Mouse (Mus musculus) midbrain, postnatal 0 days (tissue): ENCODE results near the gene Slc8a1. TPM values are rescaled to one million over a fixed set of nuclear protein-coding genes. Genes with fewer than 3 reads are reported as not detected.

Experiments used
- ATAC-seq: fragments of 200-750 bp; cut with Nextera tagmentation; 2 replicates; pipeline ENCODE4 v1.8.0; 2017; ENCODE audit warnings: moderate number of reproducible peaks, mild to moderate bottlenecking, moderate TSS enrichment, moderate library complexity; ENCODE audit not compliant: low FRiP score
- DNase-seq: peaks from one replicate; pipeline ENCODE4 v3.0.0-alpha.2; 2015; ENCODE audit warnings: low spot score
- H3K27ac ChIP-seq: fragments of 300-500 bp; sonication (generic); 2 replicates; pipeline ENCODE4 v1.5.1; 2014; ENCODE audit warnings: low read depth, mild to moderate bottlenecking, low read length, mixed read lengths
- H3K27me3 ChIP-seq: fragments of 300-500 bp; sonication (generic); 2 replicates; pipeline ENCODE4 v1.6.1; 2014; ENCODE audit warnings: low read length, control low read depth, mixed read lengths; ENCODE audit not compliant: insufficient read depth
- H3K36me3 ChIP-seq: fragments of 300-500 bp; sonication (generic); 2 replicates; pipeline ENCODE4 v1.6.1; 2014; ENCODE audit warnings: low read length, control low read depth, mixed read lengths; ENCODE audit not compliant: insufficient read depth
- H3K4me1 ChIP-seq: fragments of 300-500 bp; sonication (generic); 2 replicates; pipeline ENCODE4 v1.6.1; 2014; ENCODE audit warnings: mild to moderate bottlenecking, control low read depth, antibody characterized with exemption, low read length, mixed read lengths; ENCODE audit not compliant: insufficient read depth
- H3K4me2 ChIP-seq: fragments of 300-500 bp; sonication (generic); 2 replicates; pipeline ENCODE4 v1.6.1; 2014; ENCODE audit warnings: low read depth, mild to moderate bottlenecking, low read length, mixed read lengths; ENCODE audit not compliant: poor library complexity, severe bottlenecking
- H3K4me3 ChIP-seq: fragments of 300-500 bp; sonication (generic); 2 replicates; pipeline ENCODE4 v1.5.1; 2014; ENCODE audit warnings: low read depth, mild to moderate bottlenecking, low read length, moderate library complexity
- H3K9ac ChIP-seq: fragments of 300-500 bp; sonication (generic); replicated peaks from 2 replicates; pipeline ENCODE4 v1.6.1; 2014; ENCODE audit warnings: mild to moderate bottlenecking, low read length, moderate library complexity, mixed read lengths; ENCODE audit not compliant: poor library complexity, severe bottlenecking
- H3K9me3 ChIP-seq: fragments of 300-500 bp; sonication (generic); 2 replicates; pipeline ENCODE4 v1.6.1; 2016; ENCODE audit warnings: low read length, control low read depth
- CTCF ChIP-seq: IDR thresholded peaks from 2 replicates; pipeline ENCODE4 v1.5.1; 2016; ENCODE audit warnings: antibody characterized with exemption, mild to moderate bottlenecking
- WGBS: fragments of 180-500 bp; shearing (Covaris S2); extraction: QIAGEN DNeasy Blood & Tissue Kit; methylation state at CpG from one replicate; pipeline ENCODE4 v1.1.7; 2014; 5-methylcytosine and 5-hydroxymethylcytosine counted together
- polyA plus RNA-seq: library from polyadenylated mRNA; unstranded; fragments of >200 nt; fragmentation: Nextera tagmentation; extraction: Ambion mirVana; gene quantifications from 2 replicates; pipeline ENCODE4 v1.2.1, GENCODE M21; 2015
- total RNA-seq: library from RNA; depleted of rRNA; stranded (reverse); fragments of >200 nt; gene quantifications from 2 replicates; pipeline ENCODE4 v1.2.3, GENCODE M21; 2014

The Slc8a1 gene
- total and polyA plus RNA-seq, 2 experiments from 2014 or later, result 17.9 to 123 TPM

GRCm38 (mm10) chr17:81496616-81497015 is 241.6 kb downstream of the Slc8a1 start:
- H3K27ac ChIP-seq, result no peak overlapping the region
- H3K9me3 ChIP-seq, result no peaks in the 10 kb centered on the region
- ATAC-seq (no peak), DNase-seq (no peak)
- 68% methylated on average over 1 of the region's 1 CpGs for WGBS
- TF ChIP-seq CTCF, result no peak
- no peak overlapping the region for H3K4me3 ChIP-seq
- H3K9ac ChIP-seq, result no peak overlapping the region
- no peaks in the 10 kb centered on the region; the same call in 1 of the 2 replicates for H3K4me1 ChIP-seq
- no peak overlapping the region for H3K4me2 ChIP-seq
- H3K36me3 ChIP-seq, result no peaks in the 10 kb centered on the region
- no peaks in the 10 kb centered on the region for H3K27me3 ChIP-seq

DNA sequence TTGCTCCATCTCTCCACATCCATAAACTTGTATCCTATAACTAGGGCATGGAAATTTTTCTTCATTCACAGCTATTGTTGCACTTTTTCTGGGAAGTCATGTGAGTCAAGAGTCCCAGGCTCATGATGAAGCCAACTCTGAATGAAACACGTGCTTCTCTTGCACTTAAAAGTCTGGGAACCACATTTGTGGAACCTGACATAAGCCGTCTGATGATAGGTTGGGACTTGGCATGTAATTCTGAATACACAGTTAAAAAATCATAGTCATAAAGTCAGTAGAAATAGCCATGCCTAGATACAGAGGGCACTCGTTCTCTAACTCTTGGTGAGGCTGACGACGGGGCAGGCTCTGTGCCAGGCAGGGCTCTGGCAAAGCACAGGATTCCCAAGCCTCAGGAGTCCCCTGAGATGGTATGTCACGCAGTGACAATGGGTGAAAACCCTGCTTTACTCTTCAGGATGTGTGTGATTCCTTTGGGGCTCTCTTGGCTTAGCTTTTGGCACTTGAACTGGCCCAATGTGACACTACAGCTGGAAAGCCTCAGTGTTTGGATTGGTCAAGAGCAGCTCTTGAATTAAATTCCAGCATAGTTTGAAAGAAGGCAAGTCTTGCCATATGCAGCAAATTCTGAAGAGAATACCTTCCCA is 245.8 kb downstream of the Slc8a1 start:
- Histone ChIP-seq H3K4me1 (no peaks in the 10 kb centered on the region), H3K27ac (no peak overlapping the region), H3K27me3 (no peaks in the 10 kb centered on the region), H3K9me3 (no peaks in the 10 kb centered on the region), H3K4me3 (no peak overlapping the region), H3K36me3 (no peaks in the 10 kb centered on the region), H3K4me2 (no peak overlapping the region), H3K9ac (no peak overlapping the region)
- no peak for TF ChIP-seq CTCF
- ATAC-seq (no peak), DNase-seq (peak; percentile 22)
- WGBS, result 85% methylated on average over 6 of the region's 6 CpGs

- Histone ChIP-seq H3K4me3 (no peak overlapping the region), H3K9ac (no peak overlapping the region), H3K4me2 (no peak overlapping the region), H3K36me3 (no peaks in the 10 kb centered on the region), H3K9me3 (no peaks in the 10 kb centered on the region), H3K27ac (no peak overlapping the region), H3K27me3 (no peaks in the 10 kb centered on the region), H3K4me1 (no peaks in the 10 kb centered on the region)
- DNase-seq, result peak; percentile 72
- 80% methylated on average over 1 of the region's 1 CpGs for WGBS
- TF ChIP-seq CTCF, result no peak
- no peak for ATAC-seq
Observed at GRCm38 (mm10) chr17:81486388-81486787, 251.8 kb downstream of the Slc8a1 start.

DNA sequence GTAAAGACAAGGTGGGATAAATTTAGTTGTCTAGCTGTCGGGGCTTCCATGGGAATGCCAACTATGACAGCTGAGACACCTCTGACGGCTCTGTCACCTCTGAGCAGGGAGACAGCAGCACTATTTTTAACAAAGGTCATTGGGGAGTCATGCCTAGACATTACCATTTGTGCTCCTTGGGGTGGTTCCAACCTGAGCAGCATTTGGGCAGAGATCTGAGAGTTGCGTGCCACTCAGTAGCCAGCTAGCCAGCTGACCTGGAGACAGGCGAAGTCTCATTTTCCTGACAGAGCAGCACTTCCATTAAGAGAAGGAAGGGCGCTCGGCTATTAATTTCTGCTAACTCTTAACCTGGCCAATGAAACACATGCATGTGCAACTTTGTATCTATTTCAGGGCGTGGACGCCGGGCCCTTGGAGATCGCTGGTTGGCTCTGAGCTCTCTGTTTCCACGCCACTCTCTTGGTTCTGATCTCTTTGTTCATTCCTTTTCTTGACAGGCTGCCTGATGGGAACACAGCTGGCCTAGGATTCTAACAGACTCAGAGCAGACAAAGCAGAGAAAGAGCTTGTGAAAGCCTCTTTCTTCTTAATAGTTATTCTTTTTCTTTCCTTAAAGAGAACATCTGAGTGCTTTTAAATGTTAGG is 256.2 kb downstream of the Slc8a1 start:
- ATAC-seq, result peak; percentile 50; the same call in 1 of the 2 replicates
- 45% methylated on average over 11 of the region's 11 CpGs for WGBS
- DNase-seq, result peak; percentile 58
- Histone ChIP-seq H3K9me3 (no peaks in the 10 kb centered on the region), H3K4me2 (no peak overlapping the region), H3K27me3 (no peaks in the 10 kb centered on the region), H3K36me3 (no peaks in the 10 kb centered on the region), H3K4me3 (no peak overlapping the region), H3K9ac (no peak overlapping the region), H3K27ac (no peak overlapping the region), H3K4me1 (0 out of 2 replicates have a peak, but pooled peaks cover 6% of the 10 kb centered on the region)
- TF ChIP-seq CTCF, result no peak

DNA sequence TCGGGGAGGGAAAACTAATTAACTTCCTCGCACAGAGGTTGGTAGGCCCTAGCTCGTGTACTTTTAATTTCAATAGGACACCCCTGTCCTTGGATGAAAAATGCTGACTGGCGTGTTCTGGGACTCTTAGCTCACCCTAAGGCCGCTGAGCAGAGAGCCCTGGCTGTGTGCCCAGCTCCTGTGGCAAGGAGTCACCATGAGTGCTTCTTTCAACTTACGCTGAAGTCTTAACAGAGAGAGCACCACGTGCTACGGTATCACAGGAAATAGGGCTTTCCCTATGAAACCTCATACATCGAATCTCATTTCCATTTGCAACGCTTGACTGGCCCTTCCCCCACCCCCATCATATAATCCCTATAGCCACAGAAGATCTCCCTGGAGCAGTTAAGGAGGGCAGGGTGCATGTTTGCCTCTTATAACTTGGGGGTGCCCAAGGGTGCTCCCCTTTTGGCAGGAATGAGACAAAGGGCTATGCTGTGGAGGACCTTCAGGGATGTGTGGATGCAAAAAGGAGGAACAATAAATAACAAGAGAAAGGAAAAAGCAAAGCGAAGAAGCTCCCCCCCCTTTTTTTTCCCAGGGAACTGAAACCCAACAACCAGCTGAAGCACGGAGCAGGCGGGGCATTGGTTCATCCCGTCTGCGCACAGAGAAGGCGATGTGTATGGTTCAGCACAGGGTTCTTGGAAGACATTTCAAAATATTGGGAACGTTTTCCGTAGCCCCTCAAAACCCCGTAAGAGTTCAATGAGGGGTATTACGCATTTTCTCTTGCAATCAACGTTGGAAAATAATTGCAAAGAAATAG is 257.6 kb downstream of the Slc8a1 start:
- no peak overlapping the region for H3K27ac ChIP-seq
- peak overlapping the region; percentile 20 for H3K4me2 ChIP-seq
- WGBS, result 48% methylated on average over 21 of the region's 21 CpGs
- H3K36me3 ChIP-seq, result no peaks in the 10 kb centered on the region
- DNase-seq (peak; percentile 62), ATAC-seq (peak; percentile 76)
- H3K4me1 ChIP-seq, result 0 out of 2 replicates have a peak, but pooled peaks cover 6% of the 10 kb centered on the region
- H3K9me3 ChIP-seq, result no peaks in the 10 kb centered on the region
- no peak overlapping the region for H3K9ac ChIP-seq
- no peak for TF ChIP-seq CTCF
- H3K27me3 ChIP-seq, result no peaks in the 10 kb centered on the region
- H3K4me3 ChIP-seq, result no peak overlapping the region
